Mouse (Mus musculus) liver, embryonic 13.5 days (tissue): ENCODE data around the gene Ssh3. TPM values are rescaled to one million over a fixed set of nuclear protein-coding genes. Genes with fewer than 3 reads are reported as not detected.
A peak's percentile ranks its signal among the peaks of the same experiment; 100 is the strongest.

ENCODE experiments used
- ATAC-seq: fragments of 200-750 bp; cut with Nextera tagmentation; 2 replicates; pipeline ENCODE4 v1.8.0; 2017; ENCODE audit warnings: low read depth, mild to moderate bottlenecking, moderate number of reproducible peaks, moderate library complexity
- DNase-seq: peaks from one replicate; pipeline ENCODE4 v3.0.0; 2022
- H3K27ac ChIP-seq: fragments of 300-500 bp; sonication (generic); 2 replicates; pipeline ENCODE4 v1.5.1; 2015; ENCODE audit warnings: moderate library complexity, mild to moderate bottlenecking, inconsistent platforms
- H3K27me3 ChIP-seq: fragments of 300-500 bp; sonication (generic); 2 replicates; pipeline ENCODE4 v1.6.1; 2015; ENCODE audit warnings: mild to moderate bottlenecking, inconsistent platforms
- H3K36me3 ChIP-seq: fragments of 300-500 bp; sonication (generic); 2 replicates; pipeline ENCODE4 v1.6.1; 2015; ENCODE audit warnings: mild to moderate bottlenecking, inconsistent platforms
- H3K4me1 ChIP-seq: fragments of 300-500 bp; sonication (generic); replicated peaks from 2 replicates; pipeline ENCODE4 v1.6.1; 2015; ENCODE audit warnings: inconsistent platforms
- H3K4me2 ChIP-seq: fragments of 300-500 bp; sonication (generic); 2 replicates; pipeline ENCODE4 v1.6.1; 2015; ENCODE audit warnings: inconsistent platforms, mild to moderate bottlenecking, moderate library complexity
- H3K4me3 ChIP-seq: fragments of 300-500 bp; sonication (generic); replicated peaks from 2 replicates; pipeline ENCODE4 v1.5.1; 2015; ENCODE audit warnings: mild to moderate bottlenecking, inconsistent platforms
- H3K9ac ChIP-seq: fragments of 300-500 bp; sonication (generic); 2 replicates; pipeline ENCODE4 v1.6.1; 2015; ENCODE audit warnings: mild to moderate bottlenecking, inconsistent platforms
- H3K9me3 ChIP-seq: fragments of 300-500 bp; sonication (generic); replicated peaks from 2 replicates; pipeline ENCODE4 v1.6.1; 2016; ENCODE audit warnings: inconsistent platforms
- WGBS: fragments of 180-500 bp; shearing (Covaris S2); methylation state at CpG from one replicate; pipeline ENCODE4 v1.1.7; 2015; ENCODE audit not compliant: insufficient replicate concordance; 5-methylcytosine and 5-hydroxymethylcytosine counted together
- polyA plus RNA-seq: library from polyadenylated mRNA; unstranded; fragments of >200 nt; fragmentation: Nextera tagmentation; extraction: Ambion mirVana; gene quantifications from 2 replicates; pipeline ENCODE4 v1.2.1, GENCODE M21; 2015

Ssh3 gene
- polyA plus RNA-seq, 1 experiment from 2014 or later = 1.7 TPM

DNA sequence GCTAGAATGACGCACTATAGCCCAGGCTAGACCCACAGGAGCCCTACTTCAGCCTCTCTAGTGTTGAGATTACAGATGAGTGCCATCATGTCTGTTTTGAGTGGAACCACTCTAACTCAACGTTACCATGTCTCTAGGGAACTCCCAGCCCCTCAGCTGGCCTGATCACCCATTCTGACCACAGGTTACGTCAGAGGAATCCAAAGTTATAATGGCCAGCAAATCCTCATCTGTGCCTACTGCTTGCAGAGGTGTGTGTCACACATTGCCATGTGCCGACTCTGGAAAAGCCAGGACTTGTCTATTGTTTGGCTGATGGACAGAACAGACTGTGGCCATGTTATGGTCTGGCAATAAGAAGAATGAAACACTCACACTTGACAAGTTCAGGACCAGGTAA lies 26.4 kb upstream of the Ssh3 start:
- no peak overlapping the region for H3K4me2 ChIP-seq
- H3K36me3 ChIP-seq = peaks cover 48% of the 10 kb centered on the region
- no peaks in the 10 kb centered on the region for H3K27me3 ChIP-seq
- H3K4me3 ChIP-seq = no peak overlapping the region
- no peaks in the 10 kb centered on the region for H3K9me3 ChIP-seq
- peaks cover 68% of the 10 kb centered on the region for H3K4me1 ChIP-seq
- no peak for ATAC-seq
- 71% methylated on average over 4 of the region's 4 CpGs for WGBS
- DNase-seq = no peak
- H3K27ac ChIP-seq = peak overlapping the region; percentile 68
- H3K9ac ChIP-seq = no peak overlapping the region

GRCm38 (mm10) chr19:4294381-4295097 lies 25.6 kb upstream of the Ssh3 start:
- ATAC-seq = peak; percentile 59

GRCm38 (mm10) chr19:4291161-4291560 lies 22.2 kb upstream of the Ssh3 start:
- H3K27ac ChIP-seq = no peak overlapping the region
- no peak overlapping the region for H3K4me2 ChIP-seq
- ATAC-seq (no peak), DNase-seq (no peak)
- peaks cover 83% of the 10 kb centered on the region for H3K36me3 ChIP-seq
- H3K4me1 ChIP-seq = peaks cover 27% of the 10 kb centered on the region
- WGBS = 89% methylated on average over 11 of the region's 11 CpGs
- H3K27me3 ChIP-seq = no peaks in the 10 kb centered on the region
- H3K9ac ChIP-seq = no peak overlapping the region
- H3K9me3 ChIP-seq = no peaks in the 10 kb centered on the region
- H3K4me3 ChIP-seq = no peak overlapping the region

More at GRCm38 (mm10) chr19:4294381-4295097, 25.6 kb upstream of the Ssh3 start:
- H3K27ac ChIP-seq = peak overlapping the region; percentile 68
- DNase-seq = peak; percentile 43
- 25% methylated on average over 13 of the region's 14 CpGs for WGBS
- H3K4me3 ChIP-seq = no peak overlapping the region
- peak overlapping the region; percentile 29; the same call in 1 of the 2 replicates for H3K4me2 ChIP-seq
- H3K4me1 ChIP-seq = peaks cover 60% of the 10 kb centered on the region
- H3K9ac ChIP-seq = peak overlapping the region; percentile 26; the same call in 1 of the 2 replicates
- H3K9me3 ChIP-seq = no peaks in the 10 kb centered on the region
- H3K27me3 ChIP-seq = no peaks in the 10 kb centered on the region
- H3K36me3 ChIP-seq = peaks cover 57% of the 10 kb centered on the region

GRCm38 (mm10) chr19:4290749-4291148 lies 21.8 kb upstream of the Ssh3 start:
- peaks cover 23% of the 10 kb centered on the region for H3K4me1 ChIP-seq
- no peak overlapping the region for H3K9ac ChIP-seq
- no peaks in the 10 kb centered on the region for H3K27me3 ChIP-seq
- H3K4me3 ChIP-seq = no peak overlapping the region
- ATAC-seq (no peak), DNase-seq (no peak)
- no peaks in the 10 kb centered on the region for H3K9me3 ChIP-seq
- no peak overlapping the region for H3K4me2 ChIP-seq
- WGBS = 86% methylated on average over 15 of the region's 15 CpGs
- H3K36me3 ChIP-seq = peaks cover 83% of the 10 kb centered on the region
- H3K27ac ChIP-seq = no peak overlapping the region

- no peak for DNase-seq
- Histone ChIP-seq H3K4me3 (peak overlapping the region; percentile 65), H3K27me3 (peaks cover 21% of the 10 kb centered on the region), H3K27ac (0 out of 2 replicates have a peak overlapping the region, but pooled peaks have one; percentile 10), H3K4me1 (peaks cover 21% of the 10 kb centered on the region), H3K36me3 (peaks cover 33% of the 10 kb centered on the region), H3K9me3 (no peaks in the 10 kb centered on the region), H3K9ac (0 out of 2 replicates have a peak overlapping the region, but pooled peaks have one; percentile 56), H3K4me2 (peak overlapping the region; percentile 78)
- 21% methylated on average over 7 of the region's 7 CpGs for WGBS
- no peak for ATAC-seq
Observed at GRCm38 (mm10) chr19:4283653-4284052, 14.7 kb upstream of the Ssh3 start.

GRCm38 (mm10) chr19:4282898-4283553 lies 14.0 kb upstream of the Ssh3 start, which contains the start of gene Ankrd13d:
Gene Ankrd13d (minus strand): TSS chr19:4283137.
- H3K27ac ChIP-seq = 0 out of 2 replicates have a peak within 1 kb of the TSS, but pooled peaks have one; percentile 10
- WGBS = under 1% methylated on average over 50 of the region's 50 CpGs
- H3K27me3 ChIP-seq = peaks cover 21% of the 10 kb centered on the region
- H3K36me3 ChIP-seq = peaks cover 27% of the 10 kb centered on the region
- DNase-seq (peak; percentile 78), ATAC-seq (peak; percentile 87)
- peak within 1 kb of the TSS; percentile 56 for H3K9ac ChIP-seq
- H3K4me3 ChIP-seq = peak within 1 kb of the TSS; percentile 65
- H3K4me2 ChIP-seq = peak within 1 kb of the TSS; percentile 78
- H3K4me1 ChIP-seq = peaks cover 21% of the 10 kb centered on the region
- H3K9me3 ChIP-seq = no peaks in the 10 kb centered on the region

GRCm38 (mm10) chr19:4280425-4280824 lies 11.4 kb upstream of the Ssh3 start:
- DNase-seq = no peak
- 83% methylated on average over 9 of the region's 9 CpGs for WGBS
- no peak overlapping the region for H3K27ac ChIP-seq

GRCm38 (mm10) chr19:4279487-4279886 lies 10.5 kb upstream of the Ssh3 start:
- H3K27me3 ChIP-seq = peaks cover 21% of the 10 kb centered on the region
- ATAC-seq = no peak

More at GRCm38 (mm10) chr19:4280425-4280824, 11.4 kb upstream of the Ssh3 start:
- Histone ChIP-seq H3K27me3 (peaks cover 21% of the 10 kb centered on the region), H3K36me3 (peaks cover under 1% of the 10 kb centered on the region; the same call in 1 of the 2 replicates), H3K9me3 (no peaks in the 10 kb centered on the region), H3K9ac (no peak overlapping the region), H3K4me3 (no peak overlapping the region), H3K4me1 (peaks cover 21% of the 10 kb centered on the region), H3K4me2 (no peak overlapping the region)
- no peak for ATAC-seq

GRCm38 (mm10) chr19:4270972-4271371 lies 2.0 kb upstream of the Ssh3 start:
- Histone ChIP-seq H3K9ac (no peak overlapping the region), H3K27me3 (peaks cover 30% of the 10 kb centered on the region), H3K9me3 (no peaks in the 10 kb centered on the region), H3K36me3 (no peaks in the 10 kb centered on the region), H3K4me2 (no peak overlapping the region), H3K4me1 (peaks cover 16% of the 10 kb centered on the region), H3K4me3 (no peak overlapping the region), H3K27ac (no peak overlapping the region)
- DNase-seq (no peak), ATAC-seq (no peak)
- WGBS = 85% methylated on average over 11 of the region's 11 CpGs

More at GRCm38 (mm10) chr19:4279487-4279886, 10.5 kb upstream of the Ssh3 start:
- DNase-seq = no peak
- Histone ChIP-seq H3K4me2 (no peak overlapping the region), H3K9ac (no peak overlapping the region), H3K4me1 (peaks cover 18% of the 10 kb centered on the region), H3K9me3 (no peaks in the 10 kb centered on the region), H3K27ac (no peak overlapping the region), H3K4me3 (no peak overlapping the region), H3K36me3 (no peaks in the 10 kb centered on the region)
- WGBS = 73% methylated on average over 1 of the region's 1 CpGs

DNA sequence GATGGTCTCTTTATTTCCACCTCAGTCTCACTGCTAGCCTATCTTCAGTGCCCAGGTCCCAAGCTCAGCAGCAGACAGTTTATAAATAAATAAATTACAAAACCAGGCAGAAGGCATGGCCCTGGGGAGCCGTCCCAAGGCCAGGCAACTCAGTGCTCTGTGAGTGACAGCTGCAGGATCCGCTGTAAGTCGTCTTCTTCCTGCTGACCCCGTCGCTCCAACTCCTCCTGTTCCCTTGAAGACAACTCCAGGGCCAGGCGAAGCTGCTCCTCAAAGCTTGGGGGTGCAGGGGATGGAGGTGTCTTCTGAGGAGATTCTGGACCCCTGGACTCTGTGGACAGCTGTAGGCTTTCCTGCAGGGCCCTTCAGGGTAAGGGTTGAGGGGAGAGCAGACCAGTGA lies 1.2 kb upstream of the Ssh3 start:
- Histone ChIP-seq H3K27me3 (peaks cover 30% of the 10 kb centered on the region), H3K9ac (no peak overlapping the region), H3K4me2 (no peak overlapping the region), H3K4me3 (no peak overlapping the region), H3K36me3 (no peaks in the 10 kb centered on the region), H3K27ac (no peak overlapping the region), H3K9me3 (no peaks in the 10 kb centered on the region), H3K4me1 (peaks cover 16% of the 10 kb centered on the region)
- ATAC-seq (no peak), DNase-seq (no peak)
- WGBS = 63% methylated on average over 6 of the region's 6 CpGs

DNA sequence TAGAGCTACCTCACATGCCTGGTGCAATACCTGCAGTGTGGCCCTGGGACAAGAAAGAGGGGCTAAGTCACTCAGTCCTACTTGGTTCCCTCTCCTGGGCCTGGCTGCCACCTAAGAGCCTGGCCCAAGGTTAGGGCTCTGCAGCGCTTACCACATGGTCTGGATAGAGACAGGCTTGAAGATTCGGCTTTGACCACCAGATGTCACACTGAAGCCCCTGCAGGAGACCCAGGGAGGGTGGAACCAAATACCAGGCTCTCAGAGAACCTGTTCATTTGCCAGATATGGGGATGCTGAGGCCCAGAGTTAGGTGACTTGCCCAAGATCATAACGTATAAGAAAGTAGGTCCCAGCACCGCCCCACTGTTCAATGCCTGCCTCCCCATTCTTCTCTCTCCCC lies 3.0 kb downstream of the Ssh3 start:
- H3K27me3 ChIP-seq = peaks cover 30% of the 10 kb centered on the region

More for the DNA sequence above, 3.0 kb downstream of the Ssh3 start:
- ATAC-seq (no peak), DNase-seq (no peak)
- Histone ChIP-seq H3K27ac (no peak overlapping the region), H3K4me1 (peaks cover 32% of the 10 kb centered on the region), H3K4me3 (no peak overlapping the region), H3K9ac (no peak overlapping the region), H3K9me3 (no peaks in the 10 kb centered on the region), H3K4me2 (no peak overlapping the region), H3K36me3 (no peaks in the 10 kb centered on the region)
- 56% methylated on average over 4 of the region's 4 CpGs for WGBS
